Mouse (Mus musculus) E14TG2a.4 (cell line): ENCODE measurements around the gene Timm50.

Experiments
- CTCF ChIP-seq: conservative IDR thresholded peaks from 2 replicates; pipeline ENCODE4 v1.5.1; 2014; ENCODE audit warnings: low read length
- NANOG ChIP-seq: IDR thresholded peaks from 2 replicates; pipeline ENCODE4 v1.6.1; 2014; ENCODE audit warnings: borderline replicate concordance, low read length, mixed read lengths
- POU5F1 ChIP-seq: IDR thresholded peaks from 2 replicates; pipeline ENCODE4 v1.6.1; 2014; ENCODE audit warnings: low read length, borderline replicate concordance

GRCm38 (mm10) chr7:28359854-28360253 lies 48.0 kb upstream of the Timm50 start:
- TF ChIP-seq CTCF (no peak), POU5F1 (no peak), NANOG (no peak)
